Mouse (Mus musculus) C2C12 (cell line): ENCODE measurements around the gene Cacna1c.

Experiments used
- CEBPB ChIP-seq: IDR thresholded peaks from one replicate; pipeline ENCODE4 v1.6.1; 2011; ENCODE audit warnings: low read depth, mild to moderate bottlenecking, control low read depth, moderate library complexity
- CTCF ChIP-seq: IDR thresholded peaks from one replicate; pipeline ENCODE4 v1.5.1; 2011; ENCODE audit not compliant: control insufficient read depth, insufficient read depth, insufficient read length
- MAX ChIP-seq: IDR thresholded peaks from one replicate; pipeline ENCODE4 v1.6.1; 2011; ENCODE audit warnings: mild to moderate bottlenecking, control low read depth
- USF1 ChIP-seq: IDR thresholded peaks from one replicate; pipeline ENCODE4 v1.6.1; 2011; ENCODE audit warnings: low read depth, mild to moderate bottlenecking, control low read depth, moderate library complexity

DNA sequence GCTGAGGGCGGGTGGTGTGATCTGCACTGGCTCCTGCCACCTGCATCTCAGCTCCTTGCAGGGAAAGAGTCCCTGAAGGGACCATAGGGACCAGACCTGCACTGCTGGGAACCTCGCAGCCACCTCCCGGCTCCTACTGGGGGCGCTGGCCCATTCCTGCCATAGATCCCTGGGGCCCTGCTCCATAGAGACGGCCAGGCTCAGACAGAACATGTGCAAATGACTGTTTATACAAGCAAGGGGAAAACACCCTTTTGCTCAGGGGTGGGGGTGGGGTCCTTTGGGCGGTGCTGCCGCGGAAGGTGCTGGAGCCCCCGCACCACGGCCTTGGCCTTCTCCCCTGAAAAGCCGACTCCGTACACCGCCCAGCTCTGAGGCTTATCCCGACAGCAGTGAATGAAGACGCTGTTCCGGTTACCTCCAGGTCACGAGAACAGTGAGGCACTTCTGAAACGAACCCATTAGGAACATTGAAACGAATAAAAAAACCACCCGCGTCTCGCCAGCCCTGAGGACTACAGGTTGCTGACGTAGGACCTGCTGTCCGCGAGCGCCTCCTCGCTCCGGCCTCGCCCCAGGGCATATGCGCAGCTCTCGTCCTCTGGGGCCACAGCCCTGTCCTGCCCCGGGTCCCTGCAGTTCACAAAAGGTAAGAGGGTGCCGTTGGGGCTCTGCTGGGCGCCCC is 602.7 kb downstream of the Cacna1c start:
- TF ChIP-seq CTCF (no peak), CEBPB (no peak), MAX (no peak), USF1 (no peak)
